Mouse (Mus musculus) midbrain, embryonic 13.5 days (tissue): ENCODE data around the gene Gas2. TPM values are rescaled to one million over a fixed set of nuclear protein-coding genes. Genes with fewer than 3 reads are reported as not detected.

Source experiments
- ATAC-seq: fragments of 200-750 bp; cut with Nextera tagmentation; 2 replicates; pipeline ENCODE4 v1.8.0; 2017; ENCODE audit warnings: mild to moderate bottlenecking, moderate TSS enrichment, moderate library complexity
- H3K27ac ChIP-seq: fragments of 300-500 bp; sonication (generic); 2 replicates; pipeline ENCODE4 v1.5.1; 2015; ENCODE audit warnings: inconsistent platforms, mild to moderate bottlenecking, moderate library complexity
- H3K27me3 ChIP-seq: fragments of 300-500 bp; sonication (generic); 2 replicates; pipeline ENCODE4 v1.6.1; 2015; ENCODE audit warnings: mild to moderate bottlenecking, inconsistent platforms
- H3K36me3 ChIP-seq: fragments of 300-500 bp; sonication (generic); 2 replicates; pipeline ENCODE4 v1.6.1; 2015; ENCODE audit warnings: mild to moderate bottlenecking, inconsistent platforms
- H3K4me1 ChIP-seq: fragments of 300-500 bp; sonication (generic); replicated peaks from 2 replicates; pipeline ENCODE4 v1.6.1; 2015; ENCODE audit warnings: inconsistent platforms
- H3K4me2 ChIP-seq: fragments of 300-500 bp; sonication (generic); replicated peaks from 2 replicates; pipeline ENCODE4 v1.6.1; 2015; ENCODE audit warnings: moderate library complexity, mild to moderate bottlenecking, inconsistent platforms
- H3K4me3 ChIP-seq: fragments of 300-500 bp; sonication (generic); replicated peaks from 2 replicates; pipeline ENCODE4 v1.5.1; 2015; ENCODE audit warnings: mild to moderate bottlenecking, inconsistent platforms
- H3K9ac ChIP-seq: fragments of 300-500 bp; sonication (generic); replicated peaks from 2 replicates; pipeline ENCODE4 v1.6.1; 2015; ENCODE audit warnings: mild to moderate bottlenecking, inconsistent platforms
- H3K9me3 ChIP-seq: fragments of 300-500 bp; sonication (generic); 2 replicates; pipeline ENCODE4 v1.6.1; 2016; ENCODE audit warnings: mild to moderate bottlenecking, inconsistent platforms
- WGBS: fragments of 180-500 bp; shearing (Covaris S2); methylation state at CpG from one replicate; pipeline ENCODE4 v1.1.7; 2015; 5-methylcytosine and 5-hydroxymethylcytosine counted together
- polyA plus RNA-seq: library from polyadenylated mRNA; unstranded; fragments of >200 nt; fragmentation: Nextera tagmentation; extraction: Ambion mirVana; gene quantifications from 2 replicates; pipeline ENCODE4 v1.2.1, GENCODE M21; 2015

The Gas2 gene
- 16.3 and 20.1 TPM in 2 replicates for polyA plus RNA-seq

DNA sequence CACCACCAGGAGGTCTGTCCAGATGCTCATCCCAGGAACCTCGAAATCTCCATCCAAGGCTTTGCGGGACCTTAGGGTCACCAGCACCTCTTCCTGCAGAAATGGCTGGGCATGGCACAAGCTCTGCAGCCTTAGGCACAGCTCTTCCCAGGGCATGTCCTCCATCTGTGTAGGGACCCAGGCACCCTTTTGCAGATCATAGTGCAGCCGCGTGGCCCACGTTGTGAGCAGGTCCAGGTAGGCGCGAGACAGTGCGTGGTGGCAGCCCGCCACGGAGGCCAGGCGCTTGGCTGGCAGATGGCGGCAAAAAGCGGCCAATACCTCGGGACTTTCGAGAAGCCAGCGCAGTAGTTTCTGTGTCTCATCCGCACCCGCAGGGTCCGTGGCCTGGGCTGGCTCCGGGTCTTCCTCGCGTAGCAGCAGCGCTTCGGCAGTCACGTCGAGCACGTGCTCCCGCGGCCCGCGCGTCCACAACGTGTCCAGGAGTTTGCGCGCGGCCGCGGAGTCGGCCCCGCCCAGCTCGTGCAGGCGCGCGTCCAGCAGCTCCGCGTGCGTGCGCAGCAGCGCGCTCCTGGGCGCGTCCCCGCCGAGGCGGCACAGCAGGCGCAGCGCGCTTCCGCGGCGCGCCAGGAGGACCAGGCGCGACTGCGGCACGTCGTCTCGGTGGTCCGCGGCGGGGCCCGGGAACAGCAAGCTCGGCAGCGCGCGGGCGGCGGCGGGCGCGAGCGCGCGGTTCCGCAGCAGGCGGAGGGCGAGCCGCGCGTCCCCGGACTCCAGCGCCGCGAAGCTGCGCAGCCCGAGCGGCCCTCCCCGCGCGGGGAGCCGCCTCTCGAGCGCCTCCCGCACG is at the start of gene Gas2:
Gene Gas2 (plus strand): TSS at position 766 of the 847 bp plus-strand sequence.
- peak; percentile 93 for ATAC-seq
- WGBS: 8% methylated on average over 75 of the region's 105 CpGs
- H3K9ac ChIP-seq: peak within 1 kb of the TSS; percentile 86
- H3K27me3 ChIP-seq: no peaks in the 10 kb centered on the region
- no peaks in the 10 kb centered on the region for H3K9me3 ChIP-seq
- peaks cover 4% of the 10 kb centered on the region; the same call in 1 of the 2 replicates for H3K36me3 ChIP-seq
- H3K4me3 ChIP-seq: peak within 1 kb of the TSS; percentile 73
- peak within 1 kb of the TSS; percentile 87 for H3K4me2 ChIP-seq
- peak within 1 kb of the TSS; percentile 99 for H3K27ac ChIP-seq
- H3K4me1 ChIP-seq: peaks cover 45% of the 10 kb centered on the region

DNA sequence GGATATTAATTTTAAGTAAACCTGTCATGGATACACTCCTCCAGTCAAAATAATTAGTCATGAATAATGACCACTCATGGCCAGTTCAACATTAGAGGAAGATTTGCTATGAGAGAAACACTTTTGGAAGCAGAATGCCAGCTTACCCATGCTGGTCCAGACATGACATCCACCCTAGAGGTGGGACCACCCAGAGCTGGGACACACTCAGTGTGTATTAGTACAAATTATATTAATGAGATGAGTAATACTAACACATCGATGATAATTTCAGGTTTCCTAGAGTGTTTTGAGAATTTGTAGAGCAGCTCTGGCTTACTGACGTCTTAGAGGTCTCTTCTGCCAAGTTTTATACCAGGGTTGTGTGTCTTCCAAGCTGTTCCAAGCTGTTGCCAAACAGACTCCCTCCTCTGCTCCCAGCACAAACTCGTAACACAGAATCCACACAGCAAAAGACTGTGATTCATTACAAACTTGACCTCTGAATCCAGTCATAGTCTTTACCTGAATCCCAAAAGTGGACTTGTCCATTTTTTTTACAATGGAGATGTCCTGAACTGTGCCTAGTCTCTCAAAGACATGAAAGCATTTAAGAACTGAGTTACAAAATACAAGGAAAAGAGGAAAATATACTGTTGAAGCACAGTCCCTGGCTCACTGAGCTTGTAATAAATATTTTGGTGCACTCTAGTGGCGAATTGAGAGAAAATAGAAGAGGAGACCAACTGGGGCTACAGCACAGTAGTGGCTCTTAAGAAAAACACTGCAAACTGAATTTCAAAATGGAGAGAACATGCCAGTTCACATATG is 46.1 kb upstream of the Gas2 start:
- Histone ChIP-seq H3K27ac (peak overlapping the region; percentile 39; the same call in 1 of the 2 replicates), H3K36me3 (no peaks in the 10 kb centered on the region), H3K4me1 (no peaks in the 10 kb centered on the region), H3K9ac (no peak overlapping the region), H3K4me3 (no peak overlapping the region), H3K4me2 (no peak overlapping the region), H3K27me3 (no peaks in the 10 kb centered on the region), H3K9me3 (no peaks in the 10 kb centered on the region)
- peak; percentile 89 for ATAC-seq
- 60% methylated on average over 4 of the region's 4 CpGs for WGBS

DNA sequence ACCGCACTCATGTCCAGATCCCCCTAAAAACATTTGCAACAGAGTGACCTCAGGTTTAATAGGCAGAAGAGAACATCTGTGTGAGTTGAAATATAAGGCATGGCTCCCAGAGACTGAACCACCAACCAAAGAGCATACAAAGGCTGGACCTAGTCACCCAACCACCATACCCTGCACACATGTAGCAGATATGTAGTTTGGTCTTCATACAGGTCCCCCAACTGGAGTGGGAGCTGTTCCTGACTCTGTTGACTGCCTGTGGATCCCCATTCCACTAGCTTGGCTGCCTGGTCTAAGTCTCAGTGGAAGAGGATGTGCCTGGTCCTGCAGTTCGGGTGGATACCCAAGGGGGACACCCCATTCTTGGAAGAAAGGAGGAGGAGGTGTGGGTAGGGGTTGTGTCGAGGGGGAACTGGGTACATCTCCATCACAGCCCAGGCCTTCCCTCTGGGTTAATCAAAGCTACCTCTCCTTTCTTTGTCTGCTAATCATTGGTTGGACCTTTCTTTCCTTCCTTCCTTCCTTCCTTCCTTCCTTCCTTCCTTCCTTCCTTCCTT is 45.5 kb upstream of the Gas2 start:
- WGBS: 58% methylated on average over 3 of the region's 3 CpGs
- H3K27ac ChIP-seq: 0 out of 2 replicates have a peak overlapping the region, but pooled peaks have one; percentile 37
- no peaks in the 10 kb centered on the region for H3K4me1 ChIP-seq
- no peaks in the 10 kb centered on the region for H3K27me3 ChIP-seq
- ATAC-seq: peak; percentile 74
- no peak overlapping the region for H3K4me2 ChIP-seq
- H3K36me3 ChIP-seq: no peaks in the 10 kb centered on the region
- H3K9me3 ChIP-seq: no peaks in the 10 kb centered on the region
- H3K9ac ChIP-seq: no peak overlapping the region
- H3K4me3 ChIP-seq: no peak overlapping the region

DNA sequence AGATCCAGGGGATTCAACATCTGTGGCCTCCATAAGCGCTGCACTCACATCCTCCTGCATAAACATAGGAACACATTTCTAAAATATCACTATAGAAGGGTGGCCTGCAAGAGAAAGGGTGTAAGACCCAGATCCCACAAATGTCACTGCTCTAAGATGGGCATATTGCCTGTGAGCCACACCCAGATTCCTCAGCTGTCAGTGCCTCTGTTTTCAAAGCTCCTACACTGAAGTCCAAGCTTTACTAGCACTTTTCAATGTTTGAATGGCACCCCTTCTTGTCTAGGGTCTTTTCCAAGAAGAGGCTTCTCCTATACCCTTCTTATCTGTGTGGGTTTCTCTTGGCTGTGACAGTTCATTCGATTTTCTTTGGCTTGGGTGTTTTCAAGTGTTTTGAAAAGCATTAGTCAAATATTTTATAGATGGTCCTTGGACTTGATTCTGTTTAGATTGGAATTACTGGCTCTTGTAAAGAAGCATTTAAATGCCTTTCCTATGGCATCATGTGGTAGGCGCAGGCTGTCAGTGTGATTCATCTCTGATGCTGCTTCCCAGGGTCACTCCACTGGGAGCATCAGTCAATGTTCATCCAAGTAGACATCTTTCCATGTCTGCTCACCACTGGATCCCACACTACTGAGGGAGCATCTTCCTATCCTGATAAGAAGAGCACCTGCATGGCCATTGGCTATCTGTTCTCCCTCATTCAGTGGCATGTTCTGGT is 43.4 kb upstream of the Gas2 start:
- H3K27ac ChIP-seq: no peak overlapping the region
- WGBS: 73% methylated on average over 3 of the region's 3 CpGs
- no peak for ATAC-seq

DNA sequence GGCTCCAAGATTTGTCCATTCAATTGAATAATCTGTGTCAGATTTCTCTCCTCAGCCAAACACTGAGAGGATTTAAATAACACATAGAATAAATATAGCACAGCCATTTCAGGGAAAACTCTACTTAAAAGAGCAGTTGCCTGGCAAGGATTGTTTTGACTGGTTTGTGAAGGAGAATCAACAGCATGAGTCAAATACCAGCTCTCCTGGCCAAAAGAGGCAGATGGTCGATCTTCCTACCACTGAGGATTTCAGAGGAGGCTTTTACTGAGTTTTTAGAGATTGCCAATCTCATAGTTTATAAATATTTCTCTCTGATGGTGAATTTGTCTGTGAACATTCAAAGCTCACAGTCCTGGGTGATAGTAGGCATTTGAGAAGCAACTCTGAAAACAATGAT is 41.9 kb upstream of the Gas2 start:
- Histone ChIP-seq H3K4me1 (peaks cover 3% of the 10 kb centered on the region; the same call in 1 of the 2 replicates), H3K27ac (no peak overlapping the region), H3K27me3 (no peaks in the 10 kb centered on the region), H3K9ac (no peak overlapping the region), H3K36me3 (no peaks in the 10 kb centered on the region), H3K4me3 (no peak overlapping the region), H3K9me3 (no peaks in the 10 kb centered on the region), H3K4me2 (no peak overlapping the region)
- WGBS: 76% methylated on average over 1 of the region's 1 CpGs
- ATAC-seq: no peak

More for the DNA sequence above, 43.4 kb upstream of the Gas2 start:
- H3K4me1 ChIP-seq: no peaks in the 10 kb centered on the region
- H3K9me3 ChIP-seq: no peaks in the 10 kb centered on the region
- H3K27me3 ChIP-seq: no peaks in the 10 kb centered on the region
- H3K4me2 ChIP-seq: no peak overlapping the region
- H3K36me3 ChIP-seq: no peaks in the 10 kb centered on the region
- no peak overlapping the region for H3K9ac ChIP-seq
- H3K4me3 ChIP-seq: no peak overlapping the region

DNA sequence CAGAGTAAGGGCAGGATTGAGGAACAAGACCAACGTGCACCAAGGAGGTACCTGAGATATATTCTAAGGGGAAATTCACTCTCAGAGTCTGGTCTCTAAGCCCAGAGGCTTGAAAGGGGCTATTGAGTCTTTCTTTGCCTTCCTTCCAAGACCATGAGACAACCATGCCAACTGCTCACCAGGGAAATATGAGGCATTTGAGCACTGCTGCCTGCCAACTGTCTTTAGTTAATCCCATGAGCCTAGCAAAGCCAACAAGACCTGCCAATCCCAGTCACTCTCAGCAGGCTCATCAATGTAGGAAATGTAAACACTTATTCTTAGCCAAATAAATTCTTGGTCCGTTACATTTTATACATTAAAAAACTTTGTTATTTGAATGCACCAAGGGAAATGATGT is 40.3 kb upstream of the Gas2 start:
- H3K4me3 ChIP-seq: no peak overlapping the region
- no peak overlapping the region for H3K27ac ChIP-seq
- no peaks in the 10 kb centered on the region for H3K9me3 ChIP-seq
- WGBS: 74% methylated on average over 2 of the region's 2 CpGs
- ATAC-seq: no peak
- peaks cover 3% of the 10 kb centered on the region; the same call in 1 of the 2 replicates for H3K4me1 ChIP-seq
- H3K4me2 ChIP-seq: no peak overlapping the region
- no peaks in the 10 kb centered on the region for H3K36me3 ChIP-seq
- H3K27me3 ChIP-seq: no peaks in the 10 kb centered on the region
- H3K9ac ChIP-seq: no peak overlapping the region

DNA sequence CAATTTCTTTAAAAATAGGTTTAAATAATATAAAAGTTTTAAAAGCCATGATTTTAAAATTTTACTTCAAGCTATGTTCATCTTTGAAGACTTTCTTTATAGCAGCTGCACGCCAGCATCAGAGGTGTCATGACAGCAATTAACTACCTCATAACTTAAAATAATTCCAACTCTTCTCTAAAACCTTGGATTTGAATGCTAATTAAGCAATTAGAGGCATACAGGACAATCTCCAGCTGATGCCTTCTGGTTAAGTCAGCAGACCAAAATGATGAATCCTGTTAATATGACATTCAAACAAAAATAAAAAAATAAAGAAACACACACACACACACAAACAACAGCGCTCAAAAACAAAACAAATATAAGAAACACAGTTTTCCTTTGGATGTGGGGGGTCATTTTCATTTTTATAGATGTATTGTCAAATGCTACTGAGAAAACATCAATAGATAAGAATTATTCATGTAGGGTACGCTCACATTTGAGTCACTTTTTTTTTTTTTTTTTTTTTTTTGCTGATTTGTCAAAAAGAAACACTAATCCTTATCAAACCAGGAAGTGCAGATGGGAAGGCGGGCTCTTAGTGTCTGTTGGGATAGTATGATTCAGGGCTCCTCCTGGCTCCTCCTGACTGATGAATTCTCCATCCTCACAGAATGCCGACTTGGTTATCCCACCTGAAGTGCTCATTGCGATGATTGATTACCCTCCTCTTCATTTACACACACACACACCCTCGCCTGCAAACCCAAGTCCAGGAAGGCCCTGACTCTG is 38.1 kb upstream of the Gas2 start:
- peaks cover 3% of the 10 kb centered on the region; the same call in 1 of the 2 replicates for H3K4me1 ChIP-seq
- whole genome bisulfite sequencing: 57% methylated on average over 7 of the region's 7 CpGs
- H3K27me3 ChIP-seq: no peaks in the 10 kb centered on the region
- H3K9me3 ChIP-seq: no peaks in the 10 kb centered on the region
- no peak overlapping the region for H3K4me2 ChIP-seq
- peak overlapping the region; percentile 76 for H3K27ac ChIP-seq
- peak; percentile 77 for ATAC-seq
- no peaks in the 10 kb centered on the region for H3K36me3 ChIP-seq
- H3K4me3 ChIP-seq: no peak overlapping the region
- no peak overlapping the region for H3K9ac ChIP-seq

DNA sequence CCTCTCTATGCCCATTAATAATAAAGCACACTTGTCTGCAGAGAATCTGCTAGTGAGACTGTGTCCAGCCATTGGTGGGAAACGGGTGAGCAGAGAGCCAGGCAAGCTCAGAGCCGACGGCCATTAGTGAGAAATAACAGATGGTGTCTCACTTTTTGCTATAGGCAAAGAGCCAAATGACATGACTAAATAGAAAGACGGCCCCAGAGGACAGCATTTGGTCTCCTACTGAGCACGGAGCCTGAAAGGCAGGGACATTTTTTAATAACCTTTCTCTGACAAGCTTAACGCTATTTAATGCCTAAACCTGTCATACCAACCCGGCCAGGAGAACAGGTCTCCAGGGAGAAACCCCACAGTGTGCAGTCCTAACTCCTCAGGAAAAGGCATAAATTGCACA is 29.9 kb upstream of the Gas2 start:
- 15% methylated on average over 7 of the region's 7 CpGs for WGBS
- peak overlapping the region; percentile 83 for H3K27ac ChIP-seq
- H3K4me3 ChIP-seq: no peak overlapping the region
- H3K9me3 ChIP-seq: no peaks in the 10 kb centered on the region
- H3K27me3 ChIP-seq: no peaks in the 10 kb centered on the region
- no peaks in the 10 kb centered on the region for H3K36me3 ChIP-seq
- H3K4me1 ChIP-seq: peaks cover 18% of the 10 kb centered on the region
- 0 out of 2 replicates have a peak overlapping the region, but pooled peaks have one; percentile 14 for H3K4me2 ChIP-seq
- H3K9ac ChIP-seq: no peak overlapping the region
- ATAC-seq: peak; percentile 89

DNA sequence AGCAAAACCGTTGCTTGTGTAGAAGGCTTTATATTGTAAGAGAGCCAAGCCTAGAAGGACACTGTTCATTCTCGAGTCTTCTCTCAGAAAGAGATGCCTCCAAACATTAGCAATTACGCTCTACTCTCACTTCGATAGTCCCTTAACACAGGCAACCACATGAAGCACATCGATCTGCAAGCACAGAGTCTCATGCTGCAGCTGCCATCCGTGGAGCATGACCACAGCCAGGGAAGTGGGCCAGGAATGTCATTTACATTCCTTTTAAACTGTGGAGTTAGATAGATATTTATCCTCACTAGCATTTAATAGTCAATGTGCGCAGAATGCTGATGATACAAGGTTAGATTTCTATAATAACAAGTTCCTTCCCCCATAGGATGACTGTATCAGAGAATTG is 21.3 kb upstream of the Gas2 start:
- peak overlapping the region; percentile 44; the same call in 1 of the 2 replicates for H3K27ac ChIP-seq
- H3K27me3 ChIP-seq: no peaks in the 10 kb centered on the region
- H3K9ac ChIP-seq: no peak overlapping the region
- H3K4me1 ChIP-seq: 0 out of 2 replicates have a peak, but pooled peaks cover 13% of the 10 kb centered on the region
- H3K4me2 ChIP-seq: no peak overlapping the region
- no peaks in the 10 kb centered on the region for H3K36me3 ChIP-seq
- 77% methylated on average over 7 of the region's 7 CpGs for WGBS
- H3K4me3 ChIP-seq: no peak overlapping the region
- peak; percentile 27; the same call in 1 of the 2 replicates for ATAC-seq
- H3K9me3 ChIP-seq: peaks cover 4% of the 10 kb centered on the region; the same call in 1 of the 2 replicates

DNA sequence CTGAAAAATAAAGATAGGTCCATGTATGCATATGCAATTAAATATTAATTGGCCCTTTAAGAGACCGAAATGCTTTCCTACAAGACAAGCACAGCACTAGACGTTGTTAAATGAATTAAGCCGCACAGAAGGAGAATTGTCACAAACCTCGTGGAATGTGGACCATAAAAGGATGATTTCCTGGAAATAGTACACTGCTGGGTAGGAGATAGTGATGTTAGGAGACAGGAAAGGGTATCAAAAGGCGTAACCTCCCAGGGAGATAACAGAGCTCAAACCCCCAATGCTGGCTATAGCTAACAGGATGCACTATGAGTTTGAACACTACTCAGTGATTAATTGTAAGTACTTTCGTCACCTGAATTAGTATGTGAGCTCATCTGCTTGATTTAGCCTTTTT is 10.9 kb upstream of the Gas2 start:
- Histone ChIP-seq H3K36me3 (peaks cover 2% of the 10 kb centered on the region; the same call in 1 of the 2 replicates), H3K27me3 (no peaks in the 10 kb centered on the region), H3K9ac (no peak overlapping the region), H3K4me3 (no peak overlapping the region), H3K27ac (no peak overlapping the region), H3K4me2 (no peak overlapping the region), H3K9me3 (no peaks in the 10 kb centered on the region), H3K4me1 (no peaks in the 10 kb centered on the region)
- WGBS: 86% methylated on average over 6 of the region's 6 CpGs
- no peak for ATAC-seq
